Mouse (Mus musculus) hindbrain, embryonic 13.5 days (tissue): ENCODE results near the gene Parp3. TPM values are rescaled to one million over a fixed set of nuclear protein-coding genes. Genes with fewer than 3 reads are reported as not detected.
A peak's percentile ranks its signal among the peaks of the same experiment; 100 is the strongest.

Experiments used
- ATAC-seq: fragments of 200-750 bp; cut with Nextera tagmentation; 2 replicates; pipeline ENCODE4 v1.8.0; 2017; ENCODE audit warnings: moderate TSS enrichment; ENCODE audit not compliant: low FRiP score
- H3K27ac ChIP-seq: fragments of 300-500 bp; sonication (generic); 2 replicates; pipeline ENCODE4 v1.5.1; 2015; ENCODE audit warnings: inconsistent platforms, mild to moderate bottlenecking, moderate library complexity
- H3K27me3 ChIP-seq: fragments of 300-500 bp; sonication (generic); 2 replicates; pipeline ENCODE4 v1.6.1; 2015; ENCODE audit warnings: mild to moderate bottlenecking, inconsistent platforms
- H3K36me3 ChIP-seq: fragments of 300-500 bp; sonication (generic); 2 replicates; pipeline ENCODE4 v1.6.1; 2015; ENCODE audit warnings: mild to moderate bottlenecking, inconsistent platforms
- H3K4me1 ChIP-seq: fragments of 300-500 bp; sonication (generic); replicated peaks from 2 replicates; pipeline ENCODE4 v1.6.1; 2015; ENCODE audit warnings: inconsistent platforms
- H3K4me2 ChIP-seq: fragments of 300-500 bp; sonication (generic); 2 replicates; pipeline ENCODE4 v1.6.1; 2015; ENCODE audit warnings: inconsistent platforms, mild to moderate bottlenecking, moderate library complexity
- H3K4me3 ChIP-seq: fragments of 300-500 bp; sonication (generic); 2 replicates; pipeline ENCODE4 v1.5.1; 2015; ENCODE audit warnings: mild to moderate bottlenecking, inconsistent platforms
- H3K9ac ChIP-seq: fragments of 300-500 bp; sonication (generic); 2 replicates; pipeline ENCODE4 v1.6.1; 2015; ENCODE audit warnings: mild to moderate bottlenecking, inconsistent platforms
- H3K9me3 ChIP-seq: fragments of 300-500 bp; sonication (generic); 2 replicates; pipeline ENCODE4 v1.6.1; 2016; ENCODE audit warnings: inconsistent platforms
- WGBS: fragments of 180-500 bp; shearing (Covaris S2); methylation state at CpG from one replicate; pipeline ENCODE4 v1.1.7; 2015; 5-methylcytosine and 5-hydroxymethylcytosine counted together
- polyA plus RNA-seq: library from polyadenylated mRNA; unstranded; fragments of >200 nt; fragmentation: Nextera tagmentation; extraction: Ambion mirVana; gene quantifications from 2 replicates; pipeline ENCODE4 v1.2.1, GENCODE M21; 2015

The Parp3 gene
- polyA plus RNA-seq, 1 experiment from 2014 or later: 0.88 TPM

DNA sequence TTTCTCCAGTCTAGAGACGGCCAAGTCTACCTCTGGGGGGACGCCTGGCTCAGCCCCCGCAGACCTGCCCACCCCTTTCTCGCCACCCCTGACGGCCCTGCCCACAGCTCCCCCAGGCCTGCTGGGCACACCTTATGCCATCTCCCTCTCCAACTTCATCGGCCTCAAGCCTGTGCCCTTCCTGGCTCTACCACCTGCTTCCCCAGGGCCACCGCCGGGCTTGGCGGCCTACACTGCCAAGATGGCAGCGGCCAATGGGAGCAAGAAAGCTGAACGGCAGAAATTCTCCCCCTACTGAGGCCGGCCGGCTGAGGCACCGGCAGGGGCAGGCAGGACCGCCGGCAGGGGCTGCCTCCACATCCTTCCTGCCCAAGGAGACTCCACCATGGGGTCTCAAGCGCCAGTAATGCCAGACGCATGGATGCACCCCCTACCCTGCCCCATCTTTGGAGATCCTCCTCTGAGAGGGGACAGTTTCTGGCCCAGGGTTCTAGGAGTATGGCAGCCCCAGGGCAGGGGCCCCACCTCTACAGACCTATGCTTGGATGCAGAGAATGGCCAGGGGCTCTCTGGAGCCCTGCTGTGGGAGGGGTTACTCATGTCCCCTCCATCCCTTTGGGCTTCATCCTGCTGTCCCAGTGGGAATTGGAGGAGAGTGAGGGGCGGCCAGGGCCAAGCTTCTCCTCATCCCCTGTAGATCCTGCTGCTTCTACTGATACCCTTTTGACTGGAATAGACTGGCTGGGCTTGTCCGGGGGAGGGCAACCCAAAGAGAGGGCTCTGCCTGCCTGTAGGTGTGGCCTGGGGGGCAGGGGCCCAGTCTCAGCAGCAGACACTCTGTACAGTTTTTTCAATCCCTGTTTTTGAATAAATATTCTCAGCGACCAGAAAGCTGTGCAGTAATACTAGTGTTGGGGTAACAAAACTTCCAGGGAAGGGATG lies 13.4 kb downstream of the Parp3 start:
- Histone ChIP-seq H3K9ac (no peak overlapping the region), H3K36me3 (peaks cover 47% of the 10 kb centered on the region), H3K9me3 (no peaks in the 10 kb centered on the region), H3K4me1 (peaks cover 53% of the 10 kb centered on the region), H3K4me2 (no peak overlapping the region), H3K4me3 (no peak overlapping the region), H3K27me3 (no peaks in the 10 kb centered on the region), H3K27ac (no peak overlapping the region)
- 77% methylated on average over 21 of the region's 21 CpGs for WGBS
- no peak for ATAC-seq

- H3K4me1 ChIP-seq: peaks cover 63% of the 10 kb centered on the region
- H3K9ac ChIP-seq: no peak overlapping the region
- peaks cover 53% of the 10 kb centered on the region for H3K36me3 ChIP-seq
- 95% methylated on average over 12 of the region's 12 CpGs for WGBS
- H3K9me3 ChIP-seq: no peaks in the 10 kb centered on the region
- no peak overlapping the region for H3K4me2 ChIP-seq
- no peak overlapping the region for H3K4me3 ChIP-seq
- no peak for ATAC-seq
- no peak overlapping the region for H3K27ac ChIP-seq
- no peaks in the 10 kb centered on the region for H3K27me3 ChIP-seq
Measured at GRCm38 (mm10) chr9:106462430-106462800, 14.3 kb downstream of the Parp3 start.

DNA sequence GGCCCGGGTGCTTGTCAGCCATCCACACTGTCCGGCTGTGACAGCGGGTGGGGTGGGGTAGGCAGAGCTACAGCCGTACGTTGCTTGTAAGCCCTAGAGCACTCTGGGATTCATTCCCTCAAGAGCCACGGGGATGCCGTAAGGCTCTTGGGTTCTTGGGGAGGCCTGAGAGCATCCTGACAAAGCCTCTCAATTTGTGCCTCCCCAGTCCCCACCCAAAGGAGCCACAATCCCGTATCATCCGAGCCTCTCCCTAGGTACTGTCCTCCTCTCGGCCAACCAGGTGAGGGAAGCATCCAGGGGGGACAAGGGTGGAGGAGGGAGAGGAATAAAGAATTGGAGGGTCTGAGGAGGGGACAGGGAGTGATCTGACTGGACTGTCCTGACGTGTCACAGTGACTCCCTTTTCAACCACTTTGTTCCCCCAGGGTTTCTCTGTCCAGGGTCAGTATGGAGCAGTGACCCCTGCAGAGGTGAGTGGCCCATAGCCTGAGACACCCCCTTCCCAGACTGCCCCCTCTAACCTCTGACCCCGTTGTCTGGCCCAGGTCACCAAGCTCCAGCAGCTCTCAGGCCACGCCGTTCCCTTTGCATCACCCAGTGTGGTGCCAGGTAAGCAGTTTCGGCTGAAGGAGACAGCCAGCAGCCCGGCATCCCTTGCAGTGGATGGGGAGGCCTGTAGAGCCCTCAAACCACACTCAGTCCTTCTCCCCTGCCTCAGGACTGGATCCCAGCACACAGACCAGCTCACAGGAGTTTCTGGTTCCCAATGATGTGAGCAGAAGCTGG lies 14.9 kb downstream of the Parp3 start:
- 84% methylated on average over 16 of the region's 16 CpGs for WGBS
- H3K4me2 ChIP-seq: no peak overlapping the region
- ATAC-seq: no peak
- H3K9ac ChIP-seq: no peak overlapping the region
- no peaks in the 10 kb centered on the region for H3K9me3 ChIP-seq
- H3K27me3 ChIP-seq: no peaks in the 10 kb centered on the region
- no peak overlapping the region for H3K4me3 ChIP-seq
- no peak overlapping the region for H3K27ac ChIP-seq
- H3K36me3 ChIP-seq: peaks cover 55% of the 10 kb centered on the region
- H3K4me1 ChIP-seq: peaks cover 69% of the 10 kb centered on the region

GRCm38 (mm10) chr9:106461026-106461415 lies 15.7 kb downstream of the Parp3 start:
- no peak overlapping the region for H3K9ac ChIP-seq
- no peak overlapping the region for H3K27ac ChIP-seq
- H3K27me3 ChIP-seq: no peaks in the 10 kb centered on the region
- WGBS: 94% methylated on average over 9 of the region's 9 CpGs
- no peaks in the 10 kb centered on the region for H3K9me3 ChIP-seq
- H3K4me1 ChIP-seq: peaks cover 74% of the 10 kb centered on the region
- no peak overlapping the region for H3K4me2 ChIP-seq
- no peak overlapping the region for H3K4me3 ChIP-seq
- ATAC-seq: no peak
- H3K36me3 ChIP-seq: peaks cover 55% of the 10 kb centered on the region

GRCm38 (mm10) chr9:106460401-106461025 lies 16.2 kb downstream of the Parp3 start:
- H3K4me1 ChIP-seq: peaks cover 74% of the 10 kb centered on the region
- H3K4me3 ChIP-seq: no peak overlapping the region
- no peak overlapping the region for H3K4me2 ChIP-seq
- H3K27ac ChIP-seq: no peak overlapping the region
- H3K27me3 ChIP-seq: no peaks in the 10 kb centered on the region
- H3K9me3 ChIP-seq: no peaks in the 10 kb centered on the region
- peaks cover 55% of the 10 kb centered on the region for H3K36me3 ChIP-seq
- 76% methylated on average over 18 of the region's 18 CpGs for WGBS
- peak overlapping the region; percentile 46; the same call in 1 of the 2 replicates for H3K9ac ChIP-seq
- ATAC-seq: no peak

DNA sequence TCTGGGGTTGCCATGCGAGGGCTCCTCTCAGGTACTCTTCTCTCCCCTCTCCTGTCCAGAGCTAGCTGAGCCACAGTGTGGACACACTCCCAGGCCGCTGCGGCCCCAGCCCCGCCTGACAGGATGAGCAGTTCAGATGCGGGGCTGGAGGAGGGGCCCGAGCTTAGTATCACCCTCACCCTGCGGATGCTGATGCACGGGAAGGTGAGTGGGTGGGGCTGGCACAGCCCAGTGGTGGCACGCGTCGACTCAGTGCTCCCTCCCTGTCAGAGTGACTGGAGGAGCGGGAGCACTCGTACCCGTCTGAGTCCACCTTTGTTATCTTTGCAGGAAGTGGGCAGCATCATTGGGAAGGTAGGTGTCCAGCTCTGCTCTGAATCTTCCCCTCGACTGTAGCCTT lies 16.8 kb downstream of the Parp3 start:
- Histone ChIP-seq H3K4me1 (peaks cover 74% of the 10 kb centered on the region), H3K9me3 (no peaks in the 10 kb centered on the region), H3K4me3 (no peak overlapping the region), H3K9ac (peak overlapping the region; percentile 46), H3K36me3 (peaks cover 55% of the 10 kb centered on the region), H3K27ac (no peak overlapping the region), H3K4me2 (no peak overlapping the region), H3K27me3 (no peaks in the 10 kb centered on the region)
- no peak for ATAC-seq
- WGBS: 81% methylated on average over 15 of the region's 15 CpGs

DNA sequence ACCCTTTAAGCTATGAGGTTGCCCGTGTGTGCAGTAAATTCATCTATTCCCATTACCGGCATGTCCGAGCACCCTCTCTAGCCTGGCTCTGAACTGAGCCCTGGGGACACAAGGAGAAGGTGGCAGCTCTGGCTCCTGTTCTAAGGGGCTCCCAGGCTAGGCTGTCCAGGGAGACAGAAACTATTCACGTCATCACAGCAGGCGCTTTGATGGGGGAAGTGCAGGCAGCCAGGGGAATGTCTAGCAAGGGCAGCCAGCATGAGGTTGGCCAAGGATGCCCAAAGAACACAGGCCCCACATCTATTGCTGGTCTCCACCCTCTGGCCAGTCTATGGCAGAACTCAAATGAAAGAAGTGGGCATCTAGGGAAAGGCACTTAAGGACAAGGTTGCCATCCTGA lies 18.8 kb downstream of the Parp3 start:
- 41% methylated on average over 5 of the region's 5 CpGs for WGBS
- ATAC-seq: no peak

DNA sequence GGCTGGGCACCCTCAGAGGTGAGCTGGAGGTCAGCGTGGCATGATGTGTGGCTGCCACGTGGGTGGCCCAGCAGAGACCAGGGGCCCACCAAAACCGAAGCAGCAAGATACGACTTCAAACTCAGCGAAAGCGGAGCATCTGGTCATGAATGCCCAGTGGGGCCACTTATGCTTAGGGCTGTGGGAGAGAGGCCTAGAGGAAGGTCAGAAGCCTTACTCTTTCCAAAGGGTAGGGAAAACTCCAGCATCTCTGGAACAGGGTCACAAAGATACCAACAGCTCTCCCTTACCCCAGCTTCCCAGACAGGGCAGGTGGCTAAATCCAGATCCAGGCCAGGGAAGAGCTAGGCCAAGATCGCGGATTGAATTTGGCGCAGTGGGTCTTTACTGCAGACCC lies 19.6 kb downstream of the Parp3 start:
- Histone ChIP-seq H3K27ac (peak overlapping the region; percentile 97), H3K9me3 (no peaks in the 10 kb centered on the region)
- 32% methylated on average over 9 of the region's 9 CpGs for WGBS

More for the DNA sequence above, 18.8 kb downstream of the Parp3 start:
- H3K27me3 ChIP-seq: no peaks in the 10 kb centered on the region
- peaks cover 69% of the 10 kb centered on the region for H3K4me1 ChIP-seq
- H3K36me3 ChIP-seq: peaks cover 37% of the 10 kb centered on the region
- peak overlapping the region; percentile 94 for H3K9ac ChIP-seq
- H3K4me3 ChIP-seq: peak overlapping the region; percentile 79
- H3K9me3 ChIP-seq: no peaks in the 10 kb centered on the region
- H3K27ac ChIP-seq: peak overlapping the region; percentile 97
- H3K4me2 ChIP-seq: peak overlapping the region; percentile 100

DNA sequence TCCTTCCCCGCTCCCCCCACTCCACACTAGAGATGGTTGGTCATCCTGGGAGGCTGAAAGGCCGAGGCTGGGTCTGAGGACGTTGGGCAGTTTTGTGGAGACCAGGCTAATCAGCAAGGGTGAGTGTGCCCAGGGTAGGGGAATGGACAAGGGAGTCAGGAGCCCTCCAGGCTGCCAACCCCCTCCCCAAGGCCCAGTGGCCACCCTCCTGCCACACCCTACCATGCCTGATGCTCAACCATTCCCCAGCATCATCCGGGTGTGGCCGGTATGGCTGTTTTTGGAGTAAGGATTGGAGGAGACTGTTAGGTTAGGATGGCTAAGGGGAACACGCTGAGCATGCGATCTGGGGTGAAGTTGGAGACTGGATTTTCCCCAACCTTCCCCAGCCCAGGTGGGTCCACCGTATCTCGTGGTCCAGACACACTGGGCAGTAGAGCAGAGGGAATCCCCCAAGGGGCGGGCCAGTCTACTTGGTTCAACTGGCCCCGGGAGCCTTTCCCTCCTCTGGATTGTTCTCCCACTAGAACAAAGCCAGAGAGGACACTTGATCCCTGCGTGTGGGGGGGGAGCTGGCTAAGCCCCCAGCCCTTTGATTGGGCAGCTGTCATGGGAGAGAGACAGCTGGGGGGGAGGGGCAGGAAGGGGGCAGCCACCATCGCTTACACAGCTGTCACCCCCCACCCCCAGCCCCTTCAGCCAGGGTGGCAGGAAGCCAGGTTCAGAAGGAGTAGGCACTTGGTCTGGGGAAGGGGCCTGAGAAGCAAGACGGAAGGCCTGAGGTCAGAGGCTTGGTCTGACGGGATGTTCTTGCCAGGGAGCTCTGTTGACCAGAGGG lies 20.2 kb downstream of the Parp3 start:
- H3K9me3 ChIP-seq: no peaks in the 10 kb centered on the region
- peaks cover 78% of the 10 kb centered on the region for H3K4me1 ChIP-seq
- no peaks in the 10 kb centered on the region for H3K27me3 ChIP-seq
- peaks cover 26% of the 10 kb centered on the region for H3K36me3 ChIP-seq
- ATAC-seq: no peak
- H3K4me3 ChIP-seq: peak overlapping the region; percentile 79
- H3K9ac ChIP-seq: peak overlapping the region; percentile 94
- peak overlapping the region; percentile 97 for H3K27ac ChIP-seq
- H3K4me2 ChIP-seq: peak overlapping the region; percentile 100
- 20% methylated on average over 15 of the region's 15 CpGs for WGBS

More for the DNA sequence above, 19.6 kb downstream of the Parp3 start:
- Histone ChIP-seq H3K27me3 (no peaks in the 10 kb centered on the region), H3K4me3 (peak overlapping the region; percentile 79), H3K9ac (peak overlapping the region; percentile 94), H3K4me1 (peaks cover 76% of the 10 kb centered on the region), H3K4me2 (peak overlapping the region; percentile 100), H3K36me3 (peaks cover 32% of the 10 kb centered on the region)
- ATAC-seq: no peak

DNA sequence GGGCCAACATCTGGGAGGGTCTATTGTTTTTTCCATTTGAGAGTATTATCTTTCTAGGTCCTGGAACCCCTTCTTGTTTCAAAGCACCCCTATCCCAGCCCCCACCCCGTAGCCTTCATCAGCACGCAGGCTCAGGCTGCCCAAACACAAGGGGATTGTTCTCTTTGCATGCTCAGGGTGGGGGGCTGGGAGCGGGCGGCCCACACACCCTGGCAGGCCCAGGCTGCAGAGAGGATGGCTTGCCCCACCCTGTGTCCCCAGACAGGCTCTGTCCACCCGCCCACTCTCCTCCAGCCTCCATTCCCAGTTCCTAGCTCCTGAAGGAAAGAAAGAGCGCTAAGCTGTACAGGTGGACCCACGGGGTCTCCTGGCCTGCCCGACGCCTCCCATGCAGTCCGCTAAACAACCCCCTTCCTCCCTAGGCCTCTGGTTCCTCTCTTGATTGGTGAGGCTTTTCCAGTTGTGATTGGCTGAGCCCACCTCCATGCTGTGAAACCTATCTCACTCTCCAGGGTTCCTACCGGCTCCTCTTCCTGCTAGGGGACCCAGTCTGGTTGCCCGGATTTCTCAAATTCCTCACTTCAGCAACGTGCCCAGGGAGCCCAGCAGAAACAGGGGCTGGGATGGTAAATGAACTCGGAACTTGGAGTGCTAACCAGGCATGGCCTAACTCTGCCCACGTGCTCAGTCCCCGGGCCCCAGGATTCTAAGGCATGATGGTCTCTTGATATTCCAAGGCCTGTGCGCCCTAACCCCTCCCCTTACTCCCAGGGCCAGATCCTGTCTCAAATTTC lies 21.7 kb downstream of the Parp3 start:
- Histone ChIP-seq H3K9me3 (no peaks in the 10 kb centered on the region), H3K4me2 (peak overlapping the region; percentile 100), H3K4me3 (peak overlapping the region; percentile 79), H3K4me1 (peaks cover 84% of the 10 kb centered on the region), H3K27ac (peak overlapping the region; percentile 97), H3K9ac (peak overlapping the region; percentile 94), H3K36me3 (peaks cover 12% of the 10 kb centered on the region; the same call in 1 of the 2 replicates), H3K27me3 (0 out of 2 replicates have a peak, but pooled peaks cover 3% of the 10 kb centered on the region)
- peak; percentile 26 for ATAC-seq
- 1% methylated on average over 17 of the region's 17 CpGs for WGBS
